Mouse (Mus musculus) adrenal gland, adult 8-10 months (tissue): ENCODE data around the gene Xrn2. TPM values are rescaled to one million over a fixed set of nuclear protein-coding genes. Genes with fewer than 3 reads are reported as not detected.

Source experiments
- DNase-seq: peaks from one replicate; pipeline ENCODE4 v3.0.0; 2022
- total RNA-seq, 4 experiments: library from RNA; stranded (reverse); gene quantifications; 2 replicates each; pipeline ENCODE4 v1.2.4; 2022

Gene Xrn2
- total RNA-seq, 4 experiments from 2014 or later: 58.4 to 74.0 (median 61.9) TPM

DNA sequence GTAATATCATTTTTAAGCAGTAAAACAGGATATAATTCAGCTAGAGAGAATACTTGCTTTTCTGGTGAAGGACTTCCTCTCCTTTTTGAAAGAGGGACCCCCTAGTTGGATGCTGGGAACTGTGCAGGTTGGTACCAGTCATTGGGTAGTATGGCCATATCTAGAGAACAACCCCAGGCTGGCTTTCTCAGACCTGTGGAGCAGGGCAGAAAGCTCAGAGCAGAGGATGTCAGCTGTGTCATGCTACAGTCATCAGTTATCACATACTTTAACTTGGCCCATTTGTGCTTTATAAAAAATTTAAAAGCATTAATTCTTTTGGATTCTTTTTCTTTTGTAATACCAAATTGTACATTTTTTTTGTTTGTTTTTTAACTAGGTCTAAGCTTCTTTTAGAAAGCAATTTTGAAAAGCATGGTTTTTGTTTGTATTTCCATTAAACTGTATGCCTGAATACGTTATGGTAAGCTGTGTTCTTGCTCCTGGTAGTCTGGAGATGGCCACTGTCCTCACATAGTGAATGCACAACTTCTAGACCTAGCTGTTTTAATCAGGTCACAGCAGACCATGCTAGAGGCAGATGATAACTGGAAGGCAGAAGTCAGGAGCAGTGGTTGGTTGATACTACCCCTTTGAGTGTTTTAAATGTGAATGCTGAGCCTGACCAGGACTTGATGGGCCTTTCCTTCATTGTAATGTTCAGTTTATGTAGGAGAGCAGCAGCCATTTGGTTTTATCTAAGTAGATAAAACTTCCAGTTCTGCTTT, 54.9 kb downstream of the Xrn2 start:
- DNase-seq: no peak

DNA sequence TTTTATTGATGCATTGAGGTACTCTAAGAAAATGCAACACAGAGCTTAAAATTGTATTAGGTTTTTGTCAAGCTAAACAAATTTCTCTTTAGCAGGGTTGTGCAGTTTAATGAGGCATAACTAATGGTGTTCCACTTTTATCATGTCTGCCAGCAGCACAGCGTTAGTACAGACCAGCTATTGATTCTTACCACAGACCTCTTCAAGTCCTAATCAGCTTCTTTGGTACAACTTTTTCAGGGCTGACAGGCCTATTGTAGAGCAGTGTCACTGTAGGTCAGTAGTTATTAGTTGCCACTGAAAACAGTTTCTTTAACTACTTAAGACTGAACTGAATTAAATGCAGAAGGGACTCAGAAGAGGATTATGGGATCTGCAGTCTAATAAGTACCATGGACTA, 56.3 kb downstream of the Xrn2 start:
- no peak for DNase-seq

DNA sequence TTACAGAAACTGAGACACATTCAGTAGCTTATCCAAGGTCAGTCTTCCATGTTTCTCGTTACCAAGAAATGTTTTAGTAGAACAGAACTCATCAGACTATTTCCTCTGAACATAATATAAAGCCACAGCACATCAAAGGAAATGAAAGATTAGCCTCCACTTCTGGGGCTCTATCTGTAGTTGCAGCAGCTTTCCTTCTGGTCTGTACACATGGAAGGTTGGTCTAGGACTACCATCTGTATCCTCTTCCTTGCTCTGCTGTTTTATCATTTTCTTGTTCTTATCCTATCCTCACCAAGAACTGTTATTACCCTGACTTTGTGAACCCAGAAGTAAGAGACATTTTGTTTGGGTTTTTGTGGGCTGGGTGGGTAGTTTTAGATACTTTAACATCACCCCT, 57.5 kb downstream of the Xrn2 start:
- DNase-seq: no peak

DNA sequence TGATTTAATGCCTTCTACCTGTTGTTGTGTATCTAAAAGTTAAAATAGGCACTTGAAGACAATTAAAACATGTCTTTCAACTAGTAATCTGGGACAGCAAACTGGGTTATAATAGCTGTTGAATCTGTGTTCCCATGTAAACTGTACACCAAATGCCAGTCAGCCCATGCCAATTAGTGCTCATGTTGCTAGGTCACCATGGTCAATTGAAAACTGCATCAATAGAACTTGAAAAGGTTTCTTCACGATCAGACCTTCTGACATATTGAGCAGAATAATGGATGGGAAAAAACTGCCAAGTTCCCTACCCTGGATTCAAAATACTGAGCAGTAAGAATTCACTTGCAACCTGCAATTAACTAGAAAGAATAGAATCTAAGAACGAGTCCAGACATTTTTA, 61.2 kb downstream of the Xrn2 start:
- no peak for DNase-seq

DNA sequence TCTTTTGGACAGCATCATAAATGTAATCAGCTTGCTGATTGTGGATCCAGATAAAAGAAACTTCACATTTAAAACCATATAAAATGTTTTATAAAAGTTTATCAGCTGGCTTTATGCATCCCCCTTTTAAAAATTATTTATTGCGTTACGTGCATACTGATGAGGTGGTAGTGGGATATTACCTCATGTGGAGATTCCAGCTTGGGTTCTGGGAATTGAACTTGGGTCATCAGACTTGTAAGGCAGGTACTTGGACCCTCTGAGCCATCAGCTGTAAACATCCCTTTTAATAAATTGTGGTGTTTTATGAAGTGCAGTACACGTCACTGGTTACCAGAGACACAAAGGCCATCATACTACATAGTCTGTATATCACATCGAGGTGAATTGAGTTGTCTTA, 61.6 kb downstream of the Xrn2 start:
- no peak for DNase-seq

DNA sequence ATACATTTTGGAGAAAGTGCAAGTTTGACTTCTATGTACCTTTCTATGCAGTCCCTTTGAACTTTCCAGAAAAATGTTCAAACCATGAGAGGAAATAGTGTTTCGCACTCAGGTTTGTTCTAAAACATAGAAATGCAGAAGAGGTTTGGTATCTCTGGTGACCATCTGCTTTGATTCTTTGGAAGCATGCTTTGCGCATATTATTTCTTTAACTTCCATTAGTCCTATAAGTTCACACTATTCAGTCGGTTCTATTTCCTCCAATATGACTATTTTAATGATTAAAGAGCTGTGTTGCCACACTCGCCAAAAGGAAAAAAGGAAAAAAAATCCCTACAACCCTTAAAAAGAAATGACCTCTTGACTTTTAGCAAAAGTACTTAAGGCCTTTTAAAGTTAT, 69.6 kb downstream of the Xrn2 start:
- DNase-seq: no peak

DNA sequence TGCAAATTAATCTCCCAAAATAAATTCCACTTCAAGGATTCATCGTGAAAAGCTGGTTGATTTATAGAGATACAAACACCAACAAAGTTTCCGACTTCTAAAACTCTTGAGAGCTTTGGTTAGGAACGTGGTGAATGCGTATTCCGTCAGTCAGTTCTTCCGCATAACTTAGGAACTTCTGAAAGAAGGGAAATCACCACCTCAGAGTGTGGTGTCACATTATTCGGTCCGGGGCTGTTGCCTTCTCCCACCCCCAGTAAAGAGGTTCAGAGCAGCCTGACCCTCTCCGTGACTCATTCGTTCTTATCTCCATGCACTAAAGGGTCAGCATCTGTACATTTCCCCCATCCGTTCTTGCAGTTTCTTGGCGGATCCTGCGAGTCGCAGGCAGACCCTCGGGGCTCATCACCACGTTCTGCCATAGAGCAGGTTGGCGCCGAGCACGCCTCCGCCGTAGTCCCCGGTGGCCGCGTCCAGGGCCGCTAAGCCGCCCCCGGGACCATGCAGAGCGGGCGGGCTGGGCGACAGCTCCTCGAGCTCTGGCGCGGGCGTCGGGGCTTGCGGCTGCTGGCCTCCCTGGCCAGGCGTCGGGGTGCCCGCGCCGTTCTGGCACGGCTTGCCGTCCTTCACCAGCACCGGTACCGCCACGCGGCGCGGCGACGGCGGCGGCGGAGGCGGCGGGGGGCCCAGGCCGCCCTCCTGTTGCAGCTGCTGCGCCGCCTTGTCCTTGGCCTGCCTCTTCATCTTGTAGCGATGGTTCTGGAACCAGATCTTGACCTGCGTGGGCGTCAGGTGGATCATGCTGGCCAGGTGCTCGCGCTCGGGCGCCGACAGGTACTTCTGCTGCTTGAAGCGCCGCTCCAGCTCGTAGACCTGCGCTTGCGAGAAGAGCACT, 70.9 kb downstream of the Xrn2 start:
- peak; percentile 2 for DNase-seq

DNA sequence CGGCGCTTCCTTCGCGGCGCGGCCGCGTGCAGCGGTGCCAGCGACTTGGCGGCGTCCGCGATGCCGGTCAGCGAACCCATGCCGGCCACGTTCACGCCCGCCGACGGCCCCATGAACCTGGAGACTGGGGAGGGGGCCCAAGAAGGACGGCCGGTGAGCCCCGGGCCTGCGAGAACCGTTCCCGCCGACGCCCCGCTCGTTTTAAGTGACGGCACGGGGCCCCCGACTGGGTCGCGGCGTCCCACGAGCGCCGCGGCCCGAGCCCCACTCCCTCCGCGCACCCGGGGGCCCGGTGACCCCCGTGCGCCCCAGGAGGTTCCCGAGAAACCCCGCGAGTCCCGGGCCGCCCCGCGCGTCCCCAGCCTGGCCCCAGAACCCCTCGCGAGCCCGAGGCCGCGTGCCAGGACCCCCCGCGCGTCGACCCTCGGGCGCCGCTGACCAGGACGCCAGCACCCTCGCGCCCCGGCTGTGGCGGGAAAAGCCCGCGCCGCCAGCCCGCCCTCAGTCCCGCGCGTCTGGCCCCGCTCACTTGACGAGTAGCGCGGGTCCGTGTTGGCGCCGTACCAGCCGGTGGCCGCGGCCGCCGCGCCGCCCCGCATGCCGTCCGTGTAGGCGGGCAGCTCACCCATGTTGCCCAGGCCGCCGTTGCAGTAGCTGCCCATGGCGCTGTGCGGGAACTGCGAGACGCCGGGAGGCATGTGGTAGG, 71.7 kb downstream of the Xrn2 start:
- peak; percentile 2 for DNase-seq

DNA sequence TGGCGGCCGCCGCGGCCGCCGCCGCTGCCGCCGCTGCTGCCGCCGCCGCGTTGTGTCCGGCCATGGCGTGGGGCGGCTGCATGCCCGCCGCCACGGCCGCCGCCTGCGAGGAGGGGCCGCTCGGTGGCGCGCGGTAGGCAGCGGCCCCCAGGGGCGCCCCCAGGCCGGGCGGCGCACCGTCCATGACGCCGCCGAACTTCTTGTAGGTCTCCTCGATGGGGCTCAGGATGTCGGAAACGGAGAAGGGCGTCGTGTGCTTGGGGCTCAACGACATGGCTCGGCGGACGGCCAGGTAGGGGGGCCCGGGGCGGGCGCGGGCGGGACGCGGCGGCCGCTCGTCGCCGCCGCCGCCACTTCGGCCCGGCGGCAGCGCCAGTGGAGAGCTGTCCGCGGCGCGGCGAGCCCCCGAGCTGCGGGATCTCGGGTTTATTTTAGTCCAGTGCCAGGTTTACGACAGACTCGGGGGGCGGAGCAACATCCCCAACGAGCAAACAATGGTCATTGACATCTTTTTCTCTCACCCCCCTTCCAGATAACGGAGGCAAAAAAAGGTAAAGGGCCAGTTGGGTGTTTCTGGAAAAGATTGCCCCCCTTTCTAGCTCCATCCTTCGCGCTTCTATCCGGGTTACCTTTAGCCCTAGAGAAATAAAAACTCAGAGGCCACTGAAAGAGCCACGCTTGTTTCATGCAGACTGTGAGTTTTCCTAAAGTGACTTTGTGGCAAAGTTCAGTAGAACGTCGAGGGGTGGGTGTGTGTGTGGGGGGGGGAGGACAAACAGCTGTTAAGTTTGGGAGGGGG, 72.5 kb downstream of the Xrn2 start, which contains the start of gene Nkx2-4:
Gene Nkx2-4, minus strand, starts transcription at position 374 of the 799 bp plus-strand sequence.
- no peak for DNase-seq

DNA sequence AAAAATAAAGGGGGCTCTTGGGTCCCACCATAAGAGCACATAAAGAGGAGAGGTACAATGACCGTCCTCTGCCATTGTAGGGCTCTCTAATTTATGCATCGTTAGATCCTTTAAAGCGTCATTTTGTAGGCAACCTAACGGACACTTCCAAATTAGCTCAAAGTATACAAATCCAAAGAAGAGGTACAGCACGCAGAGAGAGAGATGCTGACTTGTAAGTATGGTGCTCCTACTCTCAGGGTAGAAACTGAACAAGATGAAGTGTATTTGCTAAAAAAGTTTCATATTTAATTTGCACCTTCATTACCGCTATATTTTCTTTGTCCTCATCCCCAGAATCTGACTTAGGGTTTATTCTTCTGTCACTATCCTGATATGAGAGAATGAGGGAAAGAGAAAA, 73.1 kb downstream of the Xrn2 start:
- DNase-seq: no peak

DNA sequence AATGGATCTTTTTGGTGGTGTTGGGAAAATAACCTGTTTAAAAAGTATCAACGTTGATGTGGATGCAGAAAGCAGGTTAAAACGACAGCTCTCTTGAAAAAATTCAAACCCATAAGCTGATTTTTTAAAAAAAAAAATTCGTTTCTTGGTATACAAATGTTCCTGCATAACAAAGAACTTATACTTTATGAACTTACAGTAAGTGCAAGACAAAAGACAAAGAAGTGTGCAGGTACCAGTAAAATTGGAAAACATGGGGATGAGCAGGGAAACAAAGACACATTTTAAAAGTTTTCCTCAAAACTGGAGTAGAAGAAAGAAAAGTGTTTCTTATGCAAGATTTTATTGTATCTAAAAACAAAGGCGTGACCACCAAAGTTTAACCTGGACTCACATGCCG, 73.6 kb downstream of the Xrn2 start:
- DNase-seq: no peak

DNA sequence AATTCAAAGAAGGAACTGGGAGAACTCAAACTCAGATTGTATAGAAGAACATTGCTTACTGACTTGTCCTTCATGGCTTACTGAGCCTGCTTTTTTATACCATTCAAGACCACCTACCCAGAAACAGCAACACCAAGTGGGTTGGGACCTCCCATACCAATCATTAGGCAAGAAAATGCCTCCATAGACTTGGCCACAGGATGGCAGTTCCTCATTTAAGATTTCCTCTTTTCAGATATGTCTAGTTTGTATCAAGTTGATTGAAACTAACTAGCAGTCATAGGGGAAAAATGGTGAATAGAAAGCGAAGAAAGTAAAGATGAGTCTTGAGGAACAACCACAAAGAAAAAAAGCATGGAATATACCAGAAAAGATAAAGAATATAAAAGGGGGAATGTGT, 106.9 kb downstream of the Xrn2 start:
- DNase-seq: no peak

DNA sequence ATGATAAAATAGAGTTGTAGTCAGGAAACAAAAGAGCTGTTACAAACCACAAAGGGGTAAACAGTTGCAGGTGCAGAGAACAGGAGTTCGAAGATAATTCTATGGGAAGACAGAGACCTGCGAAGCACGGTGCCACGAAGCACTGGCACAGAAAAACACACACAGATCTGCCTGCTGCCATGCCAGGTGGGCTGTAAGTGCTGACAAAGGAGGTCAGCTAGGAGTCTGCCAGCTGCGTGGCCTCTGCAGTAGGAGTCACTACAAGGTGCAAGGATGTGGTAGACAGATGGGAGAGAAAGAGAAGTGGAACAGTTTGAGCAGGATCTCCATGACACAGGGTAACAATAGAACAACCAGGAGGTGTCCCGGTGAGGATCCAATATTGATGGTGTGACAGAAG, 114.6 kb downstream of the Xrn2 start:
- no peak for DNase-seq

Other genes with a start within 250 kb of the Xrn2 start
- gene Kiz, start 157.1 kb upstream of the Xrn2 start, total RNA-seq: 10 to 100 TPM; 39.3 to 55.2 (median 50.1) TPM
- not detected for gene Nkx2-4, start 72.4 kb downstream of the Xrn2 start, total RNA-seq
- gene Nkx2-2, start 181.2 kb downstream of the Xrn2 start, total RNA-seq: not detected